Mouse (Mus musculus): Measurements from ENCODE around the gene Dpf1. TPM values are rescaled to one million over a fixed set of nuclear protein-coding genes. Genes with fewer than 3 reads are reported as not detected.

Gene Dpf1
- polyA plus RNA-seq, 1 experiment from 2014 or later = 6.7 TPM

DNA sequence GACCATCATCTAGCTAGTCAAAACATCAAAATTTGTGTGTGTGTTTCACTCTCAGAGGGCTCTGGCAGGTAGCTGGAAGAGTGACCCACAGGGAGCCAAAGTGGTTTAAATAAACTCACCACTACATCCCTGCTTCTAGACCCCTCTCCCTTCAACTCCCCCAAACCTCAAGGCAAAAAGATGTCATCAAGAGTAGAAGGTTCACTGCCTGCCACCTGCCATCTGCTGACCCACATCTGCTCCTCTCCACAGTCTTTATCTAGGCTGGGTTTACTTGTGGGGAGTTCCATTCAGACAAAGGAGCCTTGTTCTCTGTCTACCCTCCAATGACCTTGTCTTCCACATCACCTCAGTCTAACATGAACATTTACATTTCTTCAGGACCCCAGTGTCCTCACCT is 24.5 kb upstream of the Dpf1 start:
- H3K4me3 ChIP-seq (replicated peaks) = 0 out of 2 replicates have a peak overlapping the region, but pooled peaks have one; percentile 72
- peaks cover 5% of the 10 kb centered on the region for H3K27me3 ChIP-seq (replicated peaks)
- H3K4me2 ChIP-seq (replicated peaks) = peak overlapping the region; percentile 95
- no peaks in the 10 kb centered on the region for H3K36me3 ChIP-seq
- no peak overlapping the region for H3K27ac ChIP-seq
- no peaks in the 10 kb centered on the region for H3K9me3 ChIP-seq
- no peak for ATAC-seq
- H3K4me1 ChIP-seq (replicated peaks) = peaks cover 10% of the 10 kb centered on the region
- no peak overlapping the region for H3K9ac ChIP-seq

- Histone ChIP-seq H3K4me2 (replicated peaks) (peak overlapping the region; percentile 95), H3K4me3 (replicated peaks) (peak overlapping the region; percentile 72), H3K9ac (peak overlapping the region; percentile 82; the same call in 1 of the 2 replicates), H3K4me1 (replicated peaks) (peaks cover 10% of the 10 kb centered on the region), H3K27ac (peak overlapping the region; percentile 42; the same call in 1 of the 2 replicates), H3K27me3 (replicated peaks) (peaks cover 5% of the 10 kb centered on the region), H3K36me3 (no peaks in the 10 kb centered on the region), H3K9me3 (no peaks in the 10 kb centered on the region)
- ATAC-seq = peak; percentile 13; the same call in 1 of the 2 replicates
- 27% methylated on average over 8 of the region's 8 CpGs for WGBS
Observed at GRCm38 (mm10) chr7:29279924-29280323, 23.8 kb upstream of the Dpf1 start.

GRCm38 (mm10) chr7:29280801-29281200 is 22.9 kb upstream of the Dpf1 start:
- H3K4me3 ChIP-seq (replicated peaks) = peak overlapping the region; percentile 72
- H3K9ac ChIP-seq = peak overlapping the region; percentile 82
- WGBS = 13% methylated on average over 13 of the region's 13 CpGs
- ATAC-seq = no peak
- no peaks in the 10 kb centered on the region for H3K9me3 ChIP-seq
- peaks cover 10% of the 10 kb centered on the region for H3K4me1 ChIP-seq (replicated peaks)
- peak overlapping the region; percentile 95 for H3K4me2 ChIP-seq (replicated peaks)
- H3K27me3 ChIP-seq (replicated peaks) = peaks cover 5% of the 10 kb centered on the region
- no peaks in the 10 kb centered on the region for H3K36me3 ChIP-seq
- peak overlapping the region; percentile 91; the same call in 1 of the 2 replicates for H3K27ac ChIP-seq

DNA sequence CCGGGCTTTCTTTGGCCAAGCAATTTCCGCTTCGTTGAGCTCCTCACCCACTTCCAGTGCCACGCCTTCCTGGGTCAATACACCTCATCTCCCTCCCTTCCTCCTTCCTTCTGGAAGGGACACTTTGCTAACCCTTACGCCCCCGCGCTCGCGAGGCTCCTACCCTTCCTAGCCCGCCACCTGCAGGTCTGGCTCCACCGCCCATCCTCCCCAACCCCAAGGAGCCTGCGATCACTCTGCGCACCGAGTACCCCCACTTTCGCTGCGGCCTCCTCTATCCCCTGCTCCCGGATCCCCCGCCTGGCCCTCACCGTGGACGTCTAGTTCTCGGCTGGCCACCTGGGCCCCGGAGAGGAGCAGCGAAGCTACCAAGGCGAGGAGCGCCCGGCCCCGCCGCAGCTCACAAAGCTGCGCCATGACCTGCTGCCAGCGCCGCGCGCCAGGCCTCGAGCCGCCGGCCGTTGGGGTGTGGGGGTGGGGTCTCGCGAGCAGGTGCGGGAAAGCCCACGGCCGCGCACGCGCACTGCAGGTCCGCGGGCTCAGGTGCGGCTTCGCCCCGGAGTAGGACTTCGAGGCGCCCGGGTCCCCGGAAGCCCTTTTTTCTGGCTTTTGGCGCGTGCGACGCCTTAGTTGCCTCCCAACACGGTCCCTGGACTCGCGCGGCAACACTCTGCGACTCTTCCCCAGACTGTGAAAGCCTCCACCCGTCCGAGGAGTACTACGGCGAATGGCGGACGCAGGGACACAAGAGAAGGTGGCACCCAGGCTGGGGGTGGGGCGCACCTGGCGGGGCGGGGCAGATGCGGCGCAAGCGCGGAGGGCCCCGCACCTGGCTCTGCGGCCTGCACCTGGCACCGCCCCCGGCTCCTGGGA is 22.3 kb upstream of the Dpf1 start, which contains the start of gene Spint2:
Spint2 (minus strand) TSS at position 712 of the 873 bp plus-strand sequence.
- H3K36me3 ChIP-seq = no peaks in the 10 kb centered on the region
- H3K9ac ChIP-seq = peak within 1 kb of the TSS; percentile 82
- peak within 1 kb of the TSS; percentile 95 for H3K4me2 ChIP-seq (replicated peaks)
- H3K9me3 ChIP-seq = no peaks in the 10 kb centered on the region
- peaks cover 5% of the 10 kb centered on the region for H3K27me3 ChIP-seq (replicated peaks)
- peak; percentile 93 for ATAC-seq
- peak within 1 kb of the TSS; percentile 72 for H3K4me3 ChIP-seq (replicated peaks)
- peaks cover 10% of the 10 kb centered on the region for H3K4me1 ChIP-seq (replicated peaks)
- H3K27ac ChIP-seq = peak within 1 kb of the TSS; percentile 91
- under 1% methylated on average over 79 of the region's 80 CpGs for WGBS

DNA sequence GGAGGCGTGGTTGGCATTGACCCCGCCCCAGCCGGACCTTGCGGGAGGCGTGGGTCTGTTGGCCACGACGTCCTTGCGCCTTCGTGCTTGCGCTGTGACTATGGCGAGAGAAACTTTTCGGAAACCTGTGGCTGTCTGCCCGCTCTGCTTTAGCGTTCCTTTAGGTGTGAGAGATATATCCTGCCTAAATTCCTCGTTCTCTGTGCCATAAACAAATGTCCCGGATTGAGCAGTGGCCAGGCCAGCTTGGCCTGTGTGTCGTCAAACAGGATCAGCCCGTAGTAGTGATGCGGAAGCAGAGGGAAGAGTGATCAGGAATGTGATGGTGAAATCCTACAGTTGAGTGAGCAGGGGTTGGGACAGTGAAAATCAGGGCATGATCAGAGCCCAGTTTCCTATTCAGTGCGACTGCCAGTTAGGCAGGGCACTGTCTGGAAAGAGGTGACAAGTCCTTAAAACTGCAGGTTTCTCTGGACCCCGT is 21.6 kb upstream of the Dpf1 start:
- H3K36me3 ChIP-seq = no peaks in the 10 kb centered on the region

GRCm38 (mm10) chr7:29283876-29284275 is 19.9 kb upstream of the Dpf1 start:
- H3K4me1 ChIP-seq (replicated peaks) = peaks cover 10% of the 10 kb centered on the region; the same call in 1 of the 2 replicates
- WGBS = 85% methylated on average over 4 of the region's 4 CpGs
- no peak for ATAC-seq

More for the DNA sequence above, 21.6 kb upstream of the Dpf1 start:
- peak; percentile 71 for ATAC-seq
- Histone ChIP-seq H3K4me1 (replicated peaks) (peaks cover 10% of the 10 kb centered on the region; the same call in 1 of the 2 replicates), H3K9me3 (no peaks in the 10 kb centered on the region), H3K4me2 (replicated peaks) (peak overlapping the region; percentile 95), H3K27me3 (replicated peaks) (peaks cover 5% of the 10 kb centered on the region), H3K27ac (0 out of 2 replicates have a peak overlapping the region, but pooled peaks have one; percentile 6), H3K9ac (peak overlapping the region; percentile 82), H3K4me3 (replicated peaks) (peak overlapping the region; percentile 72)
- WGBS = 8% methylated on average over 21 of the region's 21 CpGs

GRCm38 (mm10) chr7:29284523-29284922 is 19.2 kb upstream of the Dpf1 start:
- no peaks in the 10 kb centered on the region for H3K36me3 ChIP-seq
- H3K27ac ChIP-seq = no peak overlapping the region
- 72% methylated on average over 6 of the region's 6 CpGs for WGBS
- peaks cover 5% of the 10 kb centered on the region for H3K27me3 ChIP-seq (replicated peaks)
- H3K9me3 ChIP-seq = no peaks in the 10 kb centered on the region
- peaks cover 14% of the 10 kb centered on the region; the same call in 1 of the 2 replicates for H3K4me1 ChIP-seq (replicated peaks)
- H3K9ac ChIP-seq = no peak overlapping the region
- no peak overlapping the region for H3K4me2 ChIP-seq (replicated peaks)
- no peak overlapping the region for H3K4me3 ChIP-seq (replicated peaks)
- ATAC-seq = no peak

More at GRCm38 (mm10) chr7:29283876-29284275, 19.9 kb upstream of the Dpf1 start:
- no peak overlapping the region for H3K9ac ChIP-seq
- no peaks in the 10 kb centered on the region for H3K36me3 ChIP-seq
- H3K9me3 ChIP-seq = no peaks in the 10 kb centered on the region
- H3K27me3 ChIP-seq (replicated peaks) = peaks cover 5% of the 10 kb centered on the region
- no peak overlapping the region for H3K4me2 ChIP-seq (replicated peaks)
- no peak overlapping the region for H3K4me3 ChIP-seq (replicated peaks)
- H3K27ac ChIP-seq = no peak overlapping the region

DNA sequence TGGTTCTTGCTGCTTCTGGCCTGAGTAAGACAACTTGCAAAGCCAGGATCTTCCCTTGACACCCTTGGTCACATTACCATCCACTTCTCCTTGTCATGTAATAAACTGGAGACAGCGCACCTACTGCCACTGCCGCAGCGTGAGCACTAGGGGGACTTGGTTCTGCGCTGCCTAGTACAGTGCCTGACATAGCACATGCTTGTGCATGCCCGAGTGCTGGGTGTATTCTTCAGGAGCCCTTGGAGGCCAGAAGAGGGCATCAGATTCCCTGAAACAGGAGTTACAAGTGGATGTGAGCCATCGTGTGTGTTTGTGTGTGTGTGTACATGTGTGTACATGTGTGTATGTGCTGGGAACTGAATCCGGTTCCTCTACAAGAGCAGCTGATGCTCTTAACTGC is 16.3 kb upstream of the Dpf1 start:
- no peak overlapping the region for H3K4me3 ChIP-seq (replicated peaks)
- no peaks in the 10 kb centered on the region for H3K36me3 ChIP-seq
- no peaks in the 10 kb centered on the region for H3K27me3 ChIP-seq (replicated peaks)
- no peaks in the 10 kb centered on the region for H3K9me3 ChIP-seq
- ATAC-seq = no peak
- no peak overlapping the region for H3K4me2 ChIP-seq (replicated peaks)
- H3K9ac ChIP-seq = no peak overlapping the region
- whole genome bisulfite sequencing = 85% methylated on average over 7 of the region's 7 CpGs
- no peak overlapping the region for H3K27ac ChIP-seq
- peaks cover 24% of the 10 kb centered on the region for H3K4me1 ChIP-seq (replicated peaks)

GRCm38 (mm10) chr7:29288079-29288478 is 15.7 kb upstream of the Dpf1 start:
- peak; percentile 20; the same call in 1 of the 2 replicates for ATAC-seq
- Histone ChIP-seq H3K4me1 (replicated peaks) (peaks cover 30% of the 10 kb centered on the region), H3K27me3 (replicated peaks) (no peaks in the 10 kb centered on the region), H3K4me2 (replicated peaks) (no peak overlapping the region), H3K9ac (no peak overlapping the region), H3K4me3 (replicated peaks) (no peak overlapping the region), H3K36me3 (no peaks in the 10 kb centered on the region), H3K9me3 (no peaks in the 10 kb centered on the region), H3K27ac (0 out of 2 replicates have a peak overlapping the region, but pooled peaks have one; percentile 36)
- WGBS = 66% methylated on average over 2 of the region's 2 CpGs

DNA sequence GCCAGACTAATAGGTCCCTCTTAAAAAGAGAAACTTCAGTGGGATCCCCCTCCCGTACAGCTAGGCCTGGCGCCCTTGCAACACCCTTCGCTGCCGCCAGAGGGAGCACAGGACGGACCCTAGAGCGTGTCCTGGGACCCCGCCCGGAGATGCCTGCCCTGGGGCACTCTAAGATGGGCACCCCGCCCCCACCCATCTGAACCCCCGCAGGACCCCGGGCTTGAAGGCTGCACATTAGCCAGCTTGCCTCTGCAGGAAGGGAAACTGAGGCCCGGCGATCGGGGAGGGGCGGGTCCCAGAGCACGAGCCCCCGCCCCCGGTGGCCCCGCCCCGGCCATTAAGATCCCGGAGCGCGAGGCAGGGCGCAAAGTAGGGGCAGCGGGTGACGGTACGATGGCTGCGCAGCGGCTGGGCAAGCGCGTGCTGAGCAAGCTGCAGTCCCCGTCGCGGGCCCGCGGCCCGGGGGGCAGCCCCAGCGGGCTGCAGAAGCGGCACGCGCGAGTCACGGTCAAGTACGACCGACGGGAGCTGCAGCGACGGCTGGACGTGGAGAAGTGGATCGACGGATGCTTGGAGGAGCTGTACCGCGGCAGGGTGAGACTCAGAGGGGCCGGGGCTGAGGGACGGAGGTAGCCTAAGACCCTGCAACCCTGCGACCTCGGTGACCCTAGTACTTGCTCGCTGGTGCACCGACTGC is 14.7 kb upstream of the Dpf1 start, which contains the start of gene Ppp1r14a:
Ppp1r14a (plus strand) TSS at position 367 of the 697 bp plus-strand sequence.
- H3K4me2 ChIP-seq (replicated peaks) = peak within 1 kb of the TSS; percentile 93
- H3K27me3 ChIP-seq (replicated peaks) = no peaks in the 10 kb centered on the region
- H3K36me3 ChIP-seq = no peaks in the 10 kb centered on the region
- H3K27ac ChIP-seq = peak within 1 kb of the TSS; percentile 91
- no peaks in the 10 kb centered on the region for H3K9me3 ChIP-seq
- H3K9ac ChIP-seq = peak within 1 kb of the TSS; percentile 58
- ATAC-seq = peak; percentile 52
- peaks cover 36% of the 10 kb centered on the region for H3K4me1 ChIP-seq (replicated peaks)
- H3K4me3 ChIP-seq (replicated peaks) = peak within 1 kb of the TSS; percentile 48
- under 1% methylated on average over 59 of the region's 59 CpGs for WGBS

DNA sequence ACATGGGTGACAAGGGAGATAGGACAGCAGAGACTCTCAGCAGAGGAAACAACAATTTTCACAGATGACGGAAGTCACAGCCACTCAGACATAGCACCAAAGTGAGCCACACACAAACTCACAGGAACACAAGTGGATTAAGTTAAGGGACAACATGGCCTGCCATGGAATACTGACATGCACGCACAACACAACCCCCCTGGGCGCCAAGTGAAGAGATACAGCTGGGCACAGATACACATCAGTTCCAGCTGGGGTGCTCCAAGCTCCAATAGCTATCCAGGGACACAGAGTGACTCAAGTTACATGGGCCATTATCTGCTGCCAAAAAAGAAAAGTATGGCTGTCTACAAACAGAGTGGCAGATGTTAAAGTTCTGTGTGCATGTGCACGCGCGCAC is 13.9 kb upstream of the Dpf1 start:
- H3K9ac ChIP-seq = peak overlapping the region; percentile 58
- WGBS = 61% methylated on average over 6 of the region's 6 CpGs
- no peaks in the 10 kb centered on the region for H3K27me3 ChIP-seq (replicated peaks)
- H3K4me1 ChIP-seq (replicated peaks) = peaks cover 36% of the 10 kb centered on the region
- H3K9me3 ChIP-seq = no peaks in the 10 kb centered on the region
- ATAC-seq = no peak
- peak overlapping the region; percentile 93 for H3K4me2 ChIP-seq (replicated peaks)
- H3K36me3 ChIP-seq = no peaks in the 10 kb centered on the region
- H3K4me3 ChIP-seq (replicated peaks) = peak overlapping the region; percentile 48
- peak overlapping the region; percentile 91 for H3K27ac ChIP-seq
